Mouse (Mus musculus) MEL (cell line): ENCODE results near the gene Stard7. TPM values are rescaled to one million over a fixed set of nuclear protein-coding genes. Genes with fewer than 3 reads are reported as not detected.

Experiments used
- DNase-seq: peaks from one replicate; pipeline ENCODE4 v3.0.0; 2011; ENCODE audit warnings: low read depth, low spot score
- H3K27ac ChIP-seq: 2 replicates; pipeline ENCODE4 v1.5.1; 2012; ENCODE audit warnings: low read depth, mild to moderate bottlenecking, control low read depth, low read length, moderate library complexity; ENCODE audit not compliant: control insufficient read depth
- H3K27me3 ChIP-seq, 2 experiments: fragments of 150-350 bp in 1 of 2; sonication (generic) in 1 of 2; 2 replicates each; pipeline ENCODE4 v1.6.1; 2012; ENCODE audit warnings: low read length in 2 of 2, mild to moderate bottlenecking in 2 of 2, improper control_type of control experiment in 1 of 2, moderate library complexity in 1 of 2; ENCODE audit not compliant: insufficient read depth in 2 of 2, control insufficient read depth in 1 of 2
- H3K36me3 ChIP-seq, 2 experiments: 2 replicates each; pipeline ENCODE4 v1.6.1; 2012 to 2014; ENCODE audit warnings: low read length in 2 of 2, improper control_type of control experiment in 1 of 2, inconsistent platforms in 1 of 2, mild to moderate bottlenecking in 1 of 2; ENCODE audit not compliant: insufficient read depth in 2 of 2, control insufficient read depth in 1 of 2
- H3K4me1 ChIP-seq, 2 experiments: fragments of 150-350 bp in 1 of 2; sonication (generic) in 1 of 2; 2 replicates each; pipeline ENCODE4 v1.6.1; 2012; ENCODE audit warnings: low read length in 2 of 2, improper control_type of control experiment in 1 of 2, mild to moderate bottlenecking in 1 of 2; ENCODE audit not compliant: insufficient read depth in 2 of 2, control insufficient read depth in 1 of 2
- H3K4me3 ChIP-seq, 2 experiments: fragments of 150-350 bp in 1 of 2; sonication (generic) in 1 of 2; 2 replicates each; pipeline ENCODE4 v1.5.1; 2012; ENCODE audit warnings: low read depth in 2 of 2, low read length in 2 of 2, mild to moderate bottlenecking in 2 of 2, moderate library complexity in 2 of 2, control low read depth in 1 of 2, improper control_type of control experiment in 1 of 2; ENCODE audit not compliant: control insufficient read depth in 1 of 2, insufficient read depth in 1 of 2
- H3K79me2 ChIP-seq: 2 replicates; pipeline ENCODE4 v1.6.1; 2012; ENCODE audit warnings: mild to moderate bottlenecking, low read length, moderate library complexity; ENCODE audit not compliant: control insufficient read depth, poor library complexity, insufficient read depth
- H3K9ac ChIP-seq: 2 replicates; pipeline ENCODE4 v1.6.1; 2012; ENCODE audit warnings: low read depth, mild to moderate bottlenecking, control low read depth, low read length, moderate library complexity; ENCODE audit not compliant: control insufficient read depth, poor library complexity, severe bottlenecking
- H3K9me3 ChIP-seq: fragments of 150-350 bp; sonication (generic); replicated peaks from 2 replicates; pipeline ENCODE4 v1.6.1; 2012; ENCODE audit warnings: mild to moderate bottlenecking, low read length, improper control_type of control experiment, moderate library complexity; ENCODE audit not compliant: insufficient read depth
- BHLHE40 ChIP-seq: IDR thresholded peaks from 2 replicates; pipeline ENCODE4 v1.6.1; 2012; ENCODE audit warnings: low read depth, mild to moderate bottlenecking, inconsistent platforms, low read length, improper control_type of control experiment, borderline replicate concordance
- CHD1 ChIP-seq: IDR thresholded peaks from 2 replicates; pipeline ENCODE4 v1.6.1; 2012; ENCODE audit warnings: low read depth, mild to moderate bottlenecking, inconsistent platforms, low read length, improper control_type of control experiment
- CTCF ChIP-seq, 3 experiments: IDR thresholded peaks in 2 of 3; conservative IDR thresholded peaks in 1 of 3; 2 replicates each; pipeline ENCODE4 v1.5.1; 2011 to 2012; ENCODE audit warnings: low read length in 3 of 3, low read depth in 2 of 3, mild to moderate bottlenecking in 2 of 3, improper control_type of control experiment in 1 of 3, inconsistent platforms in 1 of 3, mixed read lengths in 1 of 3, moderate library complexity in 1 of 3; ENCODE audit not compliant: control insufficient read depth in 1 of 3, insufficient read depth in 1 of 3, poor library complexity in 1 of 3, severe bottlenecking in 1 of 3
- E2F4 ChIP-seq: IDR thresholded peaks from 2 replicates; pipeline ENCODE4 v1.6.1; 2011; ENCODE audit warnings: low read depth, low read length, improper control_type of control experiment, borderline replicate concordance
- EP300 ChIP-seq, 2 experiments: IDR thresholded peaks; 2 replicates each; pipeline ENCODE4 v1.6.1; 2011; ENCODE audit warnings: improper control_type of control experiment in 2 of 2, low read length in 2 of 2, low read depth in 1 of 2, mild to moderate bottlenecking in 1 of 2
- GATA1 ChIP-seq: IDR thresholded peaks from 2 replicates; pipeline ENCODE4 v1.6.1; 2011; ENCODE audit warnings: low read depth, low read length, improper control_type of control experiment
- JUND ChIP-seq: IDR thresholded peaks from 2 replicates; pipeline ENCODE4 v1.6.1; 2011; ENCODE audit warnings: low read depth, mild to moderate bottlenecking, improper control_type of control experiment, low read length
- KAT2A ChIP-seq: conservative IDR thresholded peaks from 2 replicates; pipeline ENCODE4 v1.6.1; 2012; ENCODE audit warnings: low read depth, low read length, improper control_type of control experiment, inconsistent platforms
- MAZ ChIP-seq: IDR thresholded peaks from 2 replicates; pipeline ENCODE4 v1.6.1; 2012; ENCODE audit warnings: low read depth, mild to moderate bottlenecking, inconsistent platforms, low read length, improper control_type of control experiment
- MEF2A ChIP-seq: IDR thresholded peaks from 2 replicates; pipeline ENCODE4 v1.6.1; 2014; ENCODE audit warnings: low read depth, mild to moderate bottlenecking, inconsistent platforms, low read length, improper control_type of control experiment; ENCODE audit not compliant: poor library complexity, insufficient replicate concordance, severe bottlenecking; ENCODE audit errors: extremely low read depth
- MXI1 ChIP-seq: IDR thresholded peaks from 2 replicates; pipeline ENCODE4 v1.6.1; 2011; ENCODE audit warnings: mild to moderate bottlenecking, low read depth, low read length, improper control_type of control experiment
- NELFE ChIP-seq: IDR thresholded peaks from 2 replicates; pipeline ENCODE4 v1.6.1; 2011; ENCODE audit warnings: low read depth, low read length, improper control_type of control experiment
- RAD21 ChIP-seq: IDR thresholded peaks from 2 replicates; pipeline ENCODE4 v1.6.1; 2011; ENCODE audit warnings: mild to moderate bottlenecking, low read depth, low read length, improper control_type of control experiment
- USF2 ChIP-seq, 2 experiments: IDR thresholded peaks; 2 replicates each; pipeline ENCODE4 v1.6.1; 2011 to 2012; ENCODE audit warnings: improper control_type of control experiment in 2 of 2, low read length in 2 of 2, borderline replicate concordance in 1 of 2, inconsistent platforms in 1 of 2, low read depth in 1 of 2, mild to moderate bottlenecking in 1 of 2; ENCODE audit not compliant: insufficient read depth in 1 of 2
- polyA plus RNA-seq, 2 experiments: library from polyadenylated mRNA; stranded (reverse) in 1 of 2; unstranded in 1 of 2; fragments of >175 nt in 1 of 2; fragments of >200 nt in 1 of 2; gene quantifications; 2 replicates each; pipeline versions ENCODE4 v1.2.1 to v1.2.4; 2012; ENCODE audit warnings: low replicate concordance in 2 of 2, low read depth in 1 of 2; ENCODE audit not compliant: insufficient read length in 2 of 2, insufficient read depth in 1 of 2, missing spikeins in 1 of 2
- total RNA-seq: library from RNA; depleted of rRNA; stranded (reverse); fragments of 300-350 nt; gene quantifications from 2 replicates; pipeline ENCODE4 v1.2.3, GENCODE M21; 2012

Stard7 gene
- total and polyA plus RNA-seq, 3 experiments, result 87.7 to 134 (median 87.9) TPM

DNA sequence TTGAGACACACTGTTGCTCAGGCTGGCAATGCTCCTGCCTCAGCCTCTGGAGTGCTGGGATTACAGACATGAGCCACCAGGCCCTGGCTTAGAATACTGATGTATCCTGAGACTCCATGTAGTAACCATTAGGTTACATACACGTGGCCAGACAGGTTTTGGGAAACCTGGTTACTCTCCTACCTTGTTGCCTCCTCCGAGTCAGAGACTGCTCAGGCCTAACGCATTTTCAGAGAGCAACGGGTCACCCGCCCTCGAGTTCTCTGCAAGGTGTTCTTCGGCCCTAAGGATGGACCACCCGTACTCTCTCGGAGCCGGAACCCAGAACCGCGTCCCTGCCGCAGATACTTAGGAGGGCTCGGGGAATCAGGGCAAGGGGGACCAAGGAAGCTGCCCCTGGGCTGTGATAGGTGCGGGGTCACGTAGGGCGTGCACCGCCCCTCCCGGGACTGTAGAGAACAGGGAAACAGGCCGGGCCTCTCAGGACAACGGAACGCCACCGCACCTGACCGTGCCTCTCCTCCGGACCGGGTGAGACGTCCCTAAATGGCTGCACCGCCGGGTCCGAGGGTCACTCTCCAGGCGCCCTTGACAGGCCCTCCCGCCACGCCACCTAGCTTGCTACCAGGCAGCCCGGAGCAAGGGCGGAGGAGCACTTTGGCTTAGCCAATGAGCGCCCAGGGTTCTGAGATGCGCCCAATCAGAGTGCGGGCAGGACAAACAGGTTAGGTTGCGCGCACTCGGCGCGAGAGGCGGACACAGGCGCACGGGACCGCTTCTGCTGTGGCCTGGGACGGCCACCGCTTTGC lies at the start of gene Stard7 (continued):
- no peak for TF ChIP-seq MEF2A
- TF ChIP-seq GATA1, result no peak
- TF ChIP-seq, all 39 proteins: peak for 14

- H3K9ac ChIP-seq, result no peak overlapping the region
- H3K27ac ChIP-seq, result no peak overlapping the region
- H3K4me3 ChIP-seq, result no peak overlapping the region
- no peaks in the 10 kb centered on the region for H3K27me3 ChIP-seq
- no peaks in the 10 kb centered on the region for H3K4me1 ChIP-seq
- no peaks in the 10 kb centered on the region for H3K9me3 ChIP-seq
- peak; percentile 38 for DNase-seq
- TF ChIP-seq BHLHE40 (no peak), CHD1 (no peak), RAD21 (peak; percentile 5), E2F4 (no peak), CTCF (IDR thresholded peaks at IDR 0.05 in 2 of 3, conservative IDR thresholded peaks at IDR 0.05 in 1 of 3; ENCODE audit: control insufficient read depth in 1 of 3, insufficient read depth in 1 of 3, low read depth in 2 of 3, low read length in 3 of 3, poor library complexity in 1 of 3, severe bottlenecking in 1 of 3) (peak; percentile 11 to 41 (median 37); a peak in 4 of 6 replicates)
- H3K79me2 ChIP-seq, result no peaks in the 10 kb centered on the region
- peaks cover 0 to 53% of the 10 kb centered on the region in 2 experiments; a peak in 2 of 4 replicates for H3K36me3 ChIP-seq
Observed at GRCm38 (mm10) chr2:127225261-127225660, 44.8 kb upstream of the Stard7 start.

- Histone ChIP-seq H3K9ac (no peak overlapping the region), H3K36me3 (peaks cover 0 to 24% of the 10 kb centered on the region in 2 experiments; a peak in 2 of 4 replicates), H3K9me3 (no peaks in the 10 kb centered on the region), H3K27me3 (no peaks in the 10 kb centered on the region), H3K4me1 (no peaks in the 10 kb centered on the region), H3K27ac (no peak overlapping the region), H3K4me3 (no peak overlapping the region), H3K79me2 (no peaks in the 10 kb centered on the region)
- no peak for DNase-seq
- TF ChIP-seq EP300 (IDR thresholded peaks at IDR 0.05; ENCODE audit: low read depth in 1 of 2, low read length in 2 of 2) (no peak), JUND (no peak), MXI1 (no peak), KAT2A (no peak), MAZ (no peak), NELFE (no peak), USF2 (IDR thresholded peaks at IDR 0.05; ENCODE audit: borderline replicate concordance in 1 of 2, insufficient read depth in 1 of 2, low read depth in 1 of 2, low read length in 2 of 2) (no peak)
Observed at GRCm38 (mm10) chr2:127237897-127238610, 32.0 kb upstream of the Stard7 start.
